Mouse (Mus musculus) heart, postnatal 0 days (tissue): ENCODE data around the gene Muc1.

Source experiments
- CTCF ChIP-seq: IDR thresholded peaks from 2 replicates; pipeline ENCODE4 v1.5.1; 2016; ENCODE audit warnings: antibody characterized with exemption, control low read depth, low read depth
- EP300 ChIP-seq: IDR thresholded peaks from 2 replicates; pipeline ENCODE4 v1.6.1; 2016; ENCODE audit warnings: antibody characterized with exemption, low read depth

DNA sequence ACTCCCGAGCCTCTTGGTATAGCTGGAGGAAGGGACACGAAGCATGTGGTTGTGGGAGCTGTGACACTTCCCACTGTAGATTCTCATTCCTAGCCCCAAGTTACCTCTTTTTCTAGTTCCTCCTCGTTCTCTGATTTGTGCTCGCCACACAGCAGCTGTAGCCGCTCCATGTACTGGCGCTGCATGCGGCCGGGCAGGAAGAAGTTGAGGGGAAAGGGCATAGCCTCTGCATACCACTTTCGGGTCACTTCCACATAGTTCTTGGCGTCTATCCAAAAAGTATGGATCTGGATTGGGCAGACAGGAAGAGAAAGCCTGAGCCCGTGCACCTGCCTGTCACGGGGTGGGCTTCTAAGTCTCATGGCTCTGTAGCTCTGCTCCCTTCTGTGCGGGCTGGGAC lies 18.7 kb upstream of the Muc1 start:
- no peak for TF ChIP-seq CTCF
- no peak for TF ChIP-seq EP300
